Mouse (Mus musculus): ENCODE measurements at regions not wholly inside any gene's neighbourhood (a gene's known extent, or its start where the extent isn't known, plus 50 kb on each side); places are given as distances from the start of the nearest gene placed in this dataset.

DNA sequence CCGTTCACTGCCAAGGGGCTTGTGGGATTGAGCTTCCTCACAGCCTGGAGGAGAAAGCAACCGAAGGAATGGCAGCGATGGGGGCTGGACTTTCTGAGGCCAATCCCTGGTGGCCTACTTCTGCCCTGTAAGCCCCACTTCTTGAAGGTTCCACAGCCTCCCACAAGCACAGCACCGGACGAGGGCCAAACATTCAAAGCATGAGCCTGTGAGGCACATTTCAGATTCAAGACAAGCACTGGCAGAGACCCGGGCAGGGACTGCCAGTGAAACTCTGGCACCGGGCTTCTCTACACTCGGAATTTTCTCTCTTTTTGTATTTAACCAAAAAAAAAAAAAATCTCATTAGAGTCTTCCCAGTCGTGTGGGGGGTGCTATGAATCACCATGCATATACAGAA is 71.9 kb downstream of the Gas1 start:
- TF ChIP-seq POLR2A (IDR thresholded peaks at IDR 0.05; ENCODE audit: low read depth, low read length) (no peak), CTCF (IDR thresholded peaks at IDR 0.05; ENCODE audit: borderline replicate concordance, insufficient read depth, low read length) (no peak)
